Mouse (Mus musculus): ENCODE measurements around the gene E2f6. TPM values are rescaled to one million over a fixed set of nuclear protein-coding genes. Genes with fewer than 3 reads are reported as not detected.

Gene E2f6
- total RNA-seq, 1 experiment from 2014 or later = 8.9 TPM

DNA sequence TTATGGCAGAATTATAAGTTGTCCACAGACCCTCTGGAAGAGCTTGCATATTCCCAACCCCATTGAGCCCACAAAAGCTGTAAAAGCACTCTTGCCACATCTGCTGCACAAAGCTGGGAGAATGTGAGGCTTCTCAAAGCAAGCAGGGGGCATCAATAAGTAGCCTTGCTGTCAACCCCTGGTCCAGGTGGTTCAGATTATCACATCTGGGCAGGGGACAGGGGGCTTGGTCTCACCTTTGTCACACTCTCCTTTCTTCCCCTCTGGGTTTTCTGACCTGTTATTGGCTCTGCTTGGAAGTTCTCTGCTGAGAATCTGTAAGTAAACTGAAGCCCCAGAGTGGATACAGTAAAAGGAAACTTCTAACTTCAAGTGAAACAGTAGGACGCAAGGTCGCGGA lies 11.9 kb upstream of the E2f6 start:
- ATAC-seq (replicated peaks; ENCODE audit: insufficient number of reproducible peaks, low FRiP score, low TSS enrichment, poor library complexity, severe bottlenecking) = no peak

DNA sequence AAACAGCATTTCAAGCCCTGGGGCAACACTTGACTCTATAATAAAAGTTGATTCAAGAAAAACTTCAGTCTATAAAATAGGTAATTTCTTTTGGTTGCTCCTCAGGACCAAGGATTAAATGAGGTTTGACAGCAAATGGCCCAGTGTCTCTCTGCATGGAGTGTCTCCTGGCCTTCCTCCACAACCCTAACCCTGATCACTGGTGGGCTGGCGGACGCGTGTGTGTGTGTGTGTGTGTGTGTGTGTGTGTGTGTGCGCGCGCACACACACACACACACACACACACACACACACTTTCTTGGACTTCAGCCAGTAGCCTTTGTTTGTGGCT lies 10.9 kb upstream of the E2f6 start:
- ATAC-seq (replicated peaks; ENCODE audit: insufficient number of reproducible peaks, low FRiP score, low TSS enrichment, poor library complexity, severe bottlenecking) = no peak

GRCm38 (mm10) chr12:16800259-16800958 lies 10.4 kb upstream of the E2f6 start, which contains the start of gene Greb1:
Gene Greb1, minus strand, starts transcription at chr12:16800886.
- ATAC-seq (replicated peaks; ENCODE audit: insufficient number of reproducible peaks, low FRiP score, low TSS enrichment, poor library complexity, severe bottlenecking) = no peak

- ATAC-seq (replicated peaks; ENCODE audit: insufficient number of reproducible peaks, low FRiP score, low TSS enrichment, poor library complexity, severe bottlenecking) = no peak
Observed at GRCm38 (mm10) chr12:16800959-16801315, 9.8 kb upstream of the E2f6 start.

- no peak for ATAC-seq (replicated peaks; ENCODE audit: insufficient number of reproducible peaks, low FRiP score, low TSS enrichment, poor library complexity, severe bottlenecking)
Observed at GRCm38 (mm10) chr12:16803237-16803955, 7.4 kb upstream of the E2f6 start.

- no peak for ATAC-seq (replicated peaks; ENCODE audit: insufficient number of reproducible peaks, low FRiP score, low TSS enrichment, poor library complexity, severe bottlenecking)
Observed at GRCm38 (mm10) chr12:16803956-16804430, 6.8 kb upstream of the E2f6 start.

- peak; percentile 81 for ATAC-seq (replicated peaks; ENCODE audit: insufficient number of reproducible peaks, low FRiP score, low TSS enrichment, poor library complexity, severe bottlenecking)
Observed at GRCm38 (mm10) chr12:16805511-16805910, 5.3 kb upstream of the E2f6 start.

GRCm38 (mm10) chr12:16808045-16808444 lies 2.7 kb upstream of the E2f6 start:
- ATAC-seq (replicated peaks; ENCODE audit: insufficient number of reproducible peaks, low FRiP score, low TSS enrichment, poor library complexity, severe bottlenecking) = no peak

DNA sequence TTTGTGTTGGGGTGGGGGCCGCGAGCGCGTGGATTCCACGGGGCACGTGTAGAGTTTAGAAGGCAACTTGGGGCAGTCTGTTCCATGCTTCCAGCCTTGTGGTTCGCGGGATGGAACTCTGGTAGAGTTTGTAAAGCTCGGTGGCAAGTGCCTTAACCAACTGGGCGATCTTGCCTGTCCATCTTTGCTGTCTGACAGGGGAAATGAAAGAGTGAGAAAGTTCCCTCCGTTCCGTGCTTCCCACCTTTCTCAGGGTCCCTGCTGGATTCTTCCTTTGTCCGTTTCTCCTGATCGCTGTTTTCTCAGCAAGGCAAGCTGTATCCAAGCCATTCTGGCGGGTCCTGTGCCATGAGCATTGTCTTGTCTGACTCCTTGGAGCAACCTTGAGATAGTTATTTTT lies 714 bp downstream of the E2f6 start:
- no peak for ATAC-seq (replicated peaks; ENCODE audit: insufficient number of reproducible peaks, low FRiP score, low TSS enrichment, poor library complexity, severe bottlenecking)

- ATAC-seq (replicated peaks; ENCODE audit: insufficient number of reproducible peaks, low FRiP score, low TSS enrichment, poor library complexity, severe bottlenecking) = no peak
Observed at GRCm38 (mm10) chr12:16817147-16817546, 6.4 kb downstream of the E2f6 start.

DNA sequence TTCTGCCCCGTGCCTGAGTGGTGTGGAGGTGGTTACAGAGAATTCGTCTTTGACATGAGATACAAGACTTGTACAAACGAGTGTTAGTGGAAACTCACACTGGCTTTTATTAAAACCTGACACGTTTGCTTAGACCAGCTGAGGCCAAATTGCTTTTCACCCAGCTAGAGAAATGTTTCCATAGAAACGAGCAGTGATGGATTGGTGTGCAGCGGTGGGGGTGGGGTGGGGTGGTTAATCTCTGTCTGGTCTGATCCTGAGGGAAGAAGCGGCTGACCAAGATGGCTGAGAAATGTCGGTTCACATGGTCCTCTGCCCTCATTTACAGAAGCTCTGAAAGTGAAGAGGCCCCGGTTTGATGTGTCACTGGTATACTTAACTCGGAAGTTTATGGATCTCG lies 7.8 kb downstream of the E2f6 start:
- no peak for ATAC-seq (replicated peaks; ENCODE audit: insufficient number of reproducible peaks, low FRiP score, low TSS enrichment, poor library complexity, severe bottlenecking)

GRCm38 (mm10) chr12:16820761-16821160 lies 10.0 kb downstream of the E2f6 start:
- no peak for ATAC-seq (replicated peaks; ENCODE audit: insufficient number of reproducible peaks, low FRiP score, low TSS enrichment, poor library complexity, severe bottlenecking)

DNA sequence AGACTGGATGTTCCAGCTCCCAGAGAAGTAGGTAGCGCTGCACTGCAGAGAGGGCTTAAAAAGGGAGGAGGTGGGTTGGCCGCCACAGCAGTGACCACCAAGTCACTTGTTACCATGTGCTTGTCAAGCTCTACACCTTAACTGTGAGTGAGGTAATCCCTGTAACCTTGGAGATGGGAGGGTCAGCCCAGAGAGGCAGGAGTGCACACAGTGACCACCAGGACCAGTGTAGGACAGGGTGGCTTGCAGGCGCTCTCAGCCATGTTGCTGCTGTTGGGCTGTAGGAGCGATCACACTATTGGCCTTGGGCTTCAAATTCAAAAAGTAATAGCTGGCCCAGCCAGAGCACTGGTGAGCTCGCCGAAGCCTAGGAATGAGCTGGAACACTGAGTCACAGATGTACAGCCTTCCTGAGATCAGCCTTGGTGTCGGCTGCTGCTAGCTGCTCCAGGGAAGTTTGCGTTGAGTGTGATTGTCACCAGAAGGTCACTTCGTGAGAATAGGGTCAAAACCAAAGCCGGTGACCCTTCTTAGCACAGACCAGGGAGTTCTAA lies 11.5 kb downstream of the E2f6 start:
- ATAC-seq (replicated peaks; ENCODE audit: insufficient number of reproducible peaks, low FRiP score, low TSS enrichment, poor library complexity, severe bottlenecking) = no peak

- no peak for ATAC-seq (replicated peaks; ENCODE audit: insufficient number of reproducible peaks, low FRiP score, low TSS enrichment, poor library complexity, severe bottlenecking)
Observed at GRCm38 (mm10) chr12:16823701-16824100, 12.9 kb downstream of the E2f6 start.

- ATAC-seq (replicated peaks; ENCODE audit: insufficient number of reproducible peaks, low FRiP score, low TSS enrichment, poor library complexity, severe bottlenecking) = 0 out of 2 replicates have a peak, but pooled peaks have one; percentile 31
Observed at GRCm38 (mm10) chr12:16828505-16828904, 17.7 kb downstream of the E2f6 start.

- ATAC-seq (replicated peaks; ENCODE audit: insufficient number of reproducible peaks, low FRiP score, low TSS enrichment, poor library complexity, severe bottlenecking) = no peak
Observed at GRCm38 (mm10) chr12:16829785-16830184, 19.0 kb downstream of the E2f6 start.

GRCm38 (mm10) chr12:16831071-16831470 lies 20.3 kb downstream of the E2f6 start:
- ATAC-seq (replicated peaks; ENCODE audit: insufficient number of reproducible peaks, low FRiP score, low TSS enrichment, poor library complexity, severe bottlenecking) = no peak

GRCm38 (mm10) chr12:16834701-16835100 lies 23.9 kb downstream of the E2f6 start:
- ATAC-seq (replicated peaks; ENCODE audit: insufficient number of reproducible peaks, low FRiP score, low TSS enrichment, poor library complexity, severe bottlenecking) = no peak

DNA sequence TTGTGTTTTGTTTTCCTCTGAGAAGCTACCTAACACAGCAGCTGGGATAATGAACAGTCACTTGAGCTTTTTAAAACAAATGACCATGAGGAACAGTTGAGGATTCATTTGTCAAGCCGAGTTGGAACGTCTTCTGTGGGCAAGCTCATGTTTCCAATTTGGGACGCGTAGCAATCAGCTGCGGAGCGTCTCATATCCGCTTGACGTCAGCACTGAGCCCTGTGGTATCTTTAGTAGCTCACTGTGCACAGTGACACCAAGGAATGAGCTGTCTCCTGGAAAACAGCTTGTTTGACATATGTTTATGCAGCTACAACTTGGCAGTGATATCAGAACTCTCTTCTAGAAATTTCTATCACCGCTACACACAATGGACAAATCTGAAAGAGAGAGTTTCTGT lies 25.4 kb downstream of the E2f6 start:
- no peak for ATAC-seq (replicated peaks; ENCODE audit: insufficient number of reproducible peaks, low FRiP score, low TSS enrichment, poor library complexity, severe bottlenecking)

- ATAC-seq (replicated peaks; ENCODE audit: insufficient number of reproducible peaks, low FRiP score, low TSS enrichment, poor library complexity, severe bottlenecking) = no peak
Observed at GRCm38 (mm10) chr12:16837766-16838165, 27.0 kb downstream of the E2f6 start.

Measured in monocyte, adult 5-6 weeks (primary cell).